Mouse (Mus musculus): Measurements from ENCODE around the gene Nlrp4c.
"Not testable (repeated sequence)": the region's sequence is repeated elsewhere in the genome, so short reads cannot be mapped to it uniquely, and the experiment has no call there.

The Nlrp4c gene

DNA sequence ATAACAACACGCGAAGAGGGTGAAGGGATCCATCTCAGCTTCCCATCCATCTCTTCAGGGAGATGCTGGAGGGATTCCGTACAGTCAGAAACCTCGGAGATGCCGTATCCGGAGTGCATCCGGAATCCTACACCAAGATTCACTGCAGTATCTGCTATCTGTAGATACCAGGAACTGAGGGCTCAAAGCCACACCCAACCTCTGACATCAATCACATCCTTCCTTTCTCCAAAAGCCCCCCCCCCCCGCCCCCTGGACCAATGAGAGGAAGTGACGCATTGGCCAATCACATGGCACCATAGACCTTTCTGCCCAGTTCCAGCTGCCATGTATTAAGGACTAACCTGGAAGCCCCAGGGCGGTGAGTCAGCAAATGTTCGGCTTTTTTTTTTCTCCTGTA is at the start of gene Nlrp4c:
Gene Nlrp4c, plus strand, starts transcription at position 301 of the 400 bp plus-strand sequence.
- DNase-seq = no peak

DNA sequence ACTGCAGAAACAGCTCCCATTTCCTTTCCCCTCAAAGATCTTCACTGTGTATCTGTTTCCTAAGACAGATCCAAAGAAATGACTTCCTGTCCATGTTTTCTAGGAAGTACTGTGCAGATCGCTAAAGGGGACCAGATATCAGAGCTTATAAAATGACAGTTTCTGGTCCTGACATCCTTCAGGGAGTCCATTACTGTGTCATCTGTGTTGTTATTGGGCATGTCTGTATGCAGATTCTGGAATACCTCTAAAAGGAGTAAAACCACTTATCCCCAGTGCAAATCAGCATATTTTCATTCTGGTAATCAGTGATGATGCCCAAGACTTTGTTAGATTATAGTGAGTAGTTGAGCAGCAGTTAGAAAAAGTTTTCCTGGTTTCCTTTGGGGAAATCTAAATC is 34.1 kb upstream of the Nlrp4c start, which contains the start of gene Vmn1r65:
Gene Vmn1r65, minus strand, starts transcription at position 101 of the 400 bp plus-strand sequence.
- no peak for DNase-seq

DNA sequence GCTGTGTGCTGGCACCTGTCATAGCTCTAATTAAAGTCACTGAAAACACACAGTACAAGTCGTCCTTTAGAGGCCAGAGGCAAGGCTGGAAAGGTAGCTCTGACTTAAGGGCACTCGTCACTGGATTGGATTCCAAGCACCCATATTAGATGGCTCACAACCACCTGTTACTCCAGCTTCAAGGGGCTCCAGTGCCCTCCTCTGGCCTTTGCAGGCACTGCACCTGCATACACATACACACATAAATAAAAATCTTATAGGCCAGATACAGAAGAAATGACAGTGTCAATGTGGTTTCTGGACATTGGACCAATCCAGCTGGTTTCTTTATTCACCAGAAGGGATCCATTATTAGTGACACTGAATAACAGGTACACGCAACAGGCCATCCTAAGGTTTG is 74.5 kb downstream of the Nlrp4c start:
- DNase-seq = no peak

DNA sequence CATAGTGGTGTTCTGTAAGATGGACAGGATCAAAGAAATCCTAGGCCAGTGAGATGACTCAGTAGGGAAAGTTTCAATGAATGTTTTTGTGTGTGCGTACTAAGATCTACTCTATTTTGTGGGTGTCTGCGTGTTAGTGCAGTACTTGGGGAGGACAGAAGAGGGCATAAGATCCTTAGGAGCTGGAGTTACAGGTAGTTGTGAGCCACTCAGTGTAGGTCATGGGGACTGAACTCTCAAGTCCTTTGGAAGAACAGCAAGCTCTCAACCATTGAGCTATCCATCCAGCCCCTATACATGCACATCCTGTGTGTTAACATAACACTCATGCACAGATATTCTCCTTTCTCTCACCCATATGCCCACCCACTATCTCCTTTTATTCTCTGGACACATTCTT is 75.1 kb downstream of the Nlrp4c start:
- not testable (repeated sequence) for DNase-seq

DNA sequence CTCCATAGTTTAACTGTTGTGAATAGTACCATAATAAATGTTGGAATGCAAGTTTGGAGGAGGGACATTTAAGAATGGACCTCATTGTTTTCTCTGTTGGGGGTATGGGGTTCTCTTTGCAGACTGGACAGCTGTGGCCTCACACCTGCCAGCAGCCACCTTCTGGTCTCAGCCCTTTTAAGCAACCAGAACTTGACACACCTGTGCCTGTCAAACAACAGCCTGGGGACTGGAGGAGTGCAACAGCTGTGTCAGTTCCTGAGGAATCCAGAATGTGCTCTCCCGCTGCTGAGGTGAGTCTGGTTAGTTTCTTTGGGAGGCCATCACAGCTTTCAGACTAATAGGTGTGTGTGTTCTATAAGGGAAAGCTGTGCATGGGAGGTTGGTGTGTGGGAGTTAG is 76.2 kb downstream of the Nlrp4c start:
- not testable (repeated sequence) for DNase-seq

- peak; percentile 90 for DNase-seq
These were observed 81.9 kb downstream of the Nlrp4c start for GRCm38 (mm10) chr7:6126690-6127448.

DNA sequence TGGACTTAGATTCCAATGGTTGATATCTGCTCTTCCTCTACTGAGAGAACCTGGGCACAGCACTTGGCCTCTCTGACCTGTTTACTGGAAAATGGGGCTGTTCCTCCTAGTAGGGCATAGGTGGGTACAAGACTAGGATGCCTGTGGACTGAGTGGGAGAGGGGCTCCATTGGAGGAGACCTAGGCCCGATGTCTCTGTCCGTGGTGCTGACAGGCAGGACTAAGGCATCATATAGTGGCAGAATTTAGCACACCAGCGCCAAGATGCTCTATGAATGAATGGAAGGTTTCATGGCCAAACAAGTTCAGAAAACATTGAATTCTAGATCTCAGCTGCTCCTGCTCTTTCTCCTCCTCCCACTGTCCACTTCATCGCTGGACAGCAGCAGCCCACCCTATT is 85.4 kb downstream of the Nlrp4c start:
- no peak for DNase-seq

DNA sequence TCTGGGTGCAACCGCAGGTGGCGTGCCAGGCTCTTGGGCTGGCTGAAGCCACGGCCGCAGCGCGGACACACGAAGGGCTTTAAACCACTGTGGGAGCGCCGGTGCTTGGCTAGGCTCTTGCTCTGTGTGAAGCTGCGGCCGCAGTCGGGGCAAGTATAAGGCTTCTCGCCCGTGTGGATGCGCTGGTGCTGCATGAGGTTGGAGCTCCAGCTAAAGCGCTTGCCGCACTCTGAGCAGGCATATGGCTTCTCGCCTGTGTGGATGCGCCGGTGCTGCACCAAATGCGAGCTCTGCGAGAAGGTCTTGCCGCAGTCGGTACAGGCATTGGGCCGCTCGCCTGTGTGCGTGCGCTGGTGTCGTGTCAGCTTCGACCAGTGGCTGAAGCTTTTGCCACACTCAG is 87.7 kb downstream of the Nlrp4c start:
- no peak for DNase-seq

DNA sequence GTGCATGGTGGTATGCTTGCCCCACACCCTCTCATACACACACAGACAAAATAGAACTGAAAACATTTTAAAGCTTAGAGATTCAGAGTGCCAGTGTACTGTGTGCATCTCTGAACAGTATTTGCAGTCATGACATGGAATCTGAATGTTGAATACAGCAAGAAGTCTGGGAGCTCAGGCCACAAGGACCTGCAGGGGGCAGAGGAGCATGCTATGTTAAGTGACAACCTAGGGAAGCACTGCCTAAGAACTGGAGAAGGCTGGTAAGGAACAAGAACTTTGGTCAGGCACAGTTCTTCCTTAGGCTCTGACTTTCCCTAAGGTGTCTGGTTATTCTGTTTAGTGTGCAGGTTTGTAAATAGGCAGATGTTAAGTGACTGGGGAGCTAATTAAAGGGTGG is 91.5 kb downstream of the Nlrp4c start:
- DNase-seq = no peak

- no peak for DNase-seq
These were observed 94.3 kb downstream of the Nlrp4c start for GRCm38 (mm10) chr7:6139295-6139694.

DNA sequence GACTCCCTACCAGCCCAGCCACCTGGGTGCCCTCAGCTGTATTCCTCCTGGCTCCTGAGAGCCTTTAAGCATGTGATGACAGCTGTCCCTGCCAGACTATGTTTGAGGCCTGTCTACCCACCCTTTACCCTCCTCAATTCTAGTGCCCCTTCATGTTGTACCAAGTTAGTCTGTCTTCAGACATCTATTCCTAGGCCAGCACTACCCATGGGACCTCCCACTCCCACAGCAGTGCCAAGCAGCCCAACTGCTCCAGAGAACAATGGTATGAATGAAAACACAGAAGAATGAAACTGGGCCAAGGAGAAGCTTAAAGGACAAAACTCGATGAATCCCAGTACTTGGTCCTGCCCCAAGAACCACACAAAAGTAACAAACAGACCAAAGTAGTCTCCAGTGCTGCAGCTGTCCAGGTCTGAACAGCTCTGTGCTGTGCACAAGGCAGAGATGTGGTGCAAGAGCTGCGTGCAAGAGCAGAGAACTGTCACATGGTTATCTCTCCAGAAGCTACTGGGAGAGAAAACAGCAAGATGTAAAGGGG is 99.1 kb downstream of the Nlrp4c start:
- DNase-seq = no peak

- peak; percentile 50 for DNase-seq
These were observed 100.6 kb downstream of the Nlrp4c start for GRCm38 (mm10) chr7:6145423-6146188.

- DNase-seq = no peak
These were observed 101.4 kb downstream of the Nlrp4c start for GRCm38 (mm10) chr7:6146194-6146981.

DNA sequence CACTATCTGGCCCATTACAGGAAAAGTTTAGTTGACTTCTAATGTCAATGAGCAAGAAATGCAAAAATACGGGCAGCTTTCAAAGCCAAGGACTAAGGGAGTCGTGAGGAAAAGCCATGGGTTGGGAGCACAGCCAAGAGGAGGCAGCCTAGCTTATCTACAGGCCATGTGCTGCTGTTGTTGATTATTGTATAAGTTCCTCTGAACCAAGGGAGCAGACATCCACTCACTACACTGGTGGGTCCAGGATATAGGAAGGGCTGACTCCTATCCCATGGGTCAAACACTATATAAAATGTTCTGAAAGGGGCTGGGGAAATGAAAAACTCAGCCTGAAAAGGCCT is 102.0 kb downstream of the Nlrp4c start:
- DNase-seq = no peak

DNA sequence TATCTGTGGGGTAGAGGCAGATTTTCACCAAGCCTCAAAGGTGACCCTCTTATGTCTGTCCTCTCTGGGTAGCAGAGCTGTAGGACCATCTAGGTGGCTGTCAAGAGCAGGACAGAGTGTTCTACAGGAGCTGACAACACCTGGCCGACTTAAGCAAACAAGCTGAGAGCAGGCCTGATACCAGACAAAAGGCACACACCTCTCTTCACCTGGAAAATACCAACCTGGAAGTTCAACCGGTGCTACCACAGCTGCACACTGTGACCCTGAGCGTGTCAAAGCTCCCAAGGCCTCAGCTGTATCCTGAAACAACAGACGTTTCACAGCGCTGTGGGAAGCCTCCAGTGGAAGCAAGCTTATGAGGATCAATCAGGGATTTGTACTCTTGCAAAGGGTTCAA is 102.7 kb downstream of the Nlrp4c start:
- no peak for DNase-seq

DNA sequence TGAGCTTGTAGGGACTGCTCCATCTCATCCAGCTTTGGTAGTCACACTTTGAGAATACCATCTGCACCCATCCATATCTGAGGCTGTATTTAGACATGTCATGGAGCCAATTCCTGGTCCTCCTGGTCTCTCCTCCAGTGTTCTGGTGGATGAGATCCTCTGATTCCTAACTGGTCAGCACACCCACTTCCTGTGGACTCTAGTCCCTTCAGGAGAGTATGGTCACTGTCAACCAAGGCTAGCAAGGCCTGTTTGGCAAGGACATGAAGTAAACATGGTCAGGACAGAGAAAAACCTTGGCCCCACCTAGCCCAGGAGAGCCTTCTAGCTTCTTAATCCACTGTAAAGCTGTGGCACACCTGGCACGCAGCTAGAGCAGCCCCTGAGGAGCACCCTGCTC is 106.3 kb downstream of the Nlrp4c start:
- no peak for DNase-seq

- no peak for DNase-seq
These were observed 107.1 kb downstream of the Nlrp4c start for GRCm38 (mm10) chr7:6152036-6152435.

- DNase-seq = no peak
These were observed 108.2 kb downstream of the Nlrp4c start for GRCm38 (mm10) chr7:6153131-6153530.

DNA sequence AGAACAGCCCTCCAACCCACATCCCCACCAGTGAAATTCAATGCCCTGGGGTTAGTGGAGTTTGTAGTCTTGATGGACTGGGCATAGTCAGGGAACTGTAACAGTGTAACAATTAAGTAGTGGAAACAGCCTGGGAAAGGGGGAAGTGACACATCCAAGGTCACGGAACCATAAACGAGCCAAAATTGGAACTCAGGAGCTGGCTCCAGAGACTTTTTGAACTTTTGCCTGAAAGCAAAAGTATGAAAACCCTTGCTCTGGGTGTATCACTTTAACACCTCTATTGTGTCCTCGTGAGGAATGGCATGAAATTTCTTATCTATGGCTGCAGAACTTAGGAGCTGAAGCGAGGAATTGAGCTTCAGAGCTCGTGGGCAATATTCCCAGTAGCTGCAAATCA is 109.2 kb downstream of the Nlrp4c start:
- peak; percentile 30 for DNase-seq

Measured in kidney, adult 9 months (tissue).